Mouse (Mus musculus) E14TG2a.4 (cell line): Measurements from ENCODE around the gene Ppp1r1c.

Experiments used
- H3K27me3 ChIP-seq: 2 replicates; pipeline ENCODE4 v1.6.1; 2014; ENCODE audit warnings: low read length, control low read depth; ENCODE audit not compliant: insufficient read depth
- H3K36me3 ChIP-seq: 2 replicates; pipeline ENCODE4 v1.6.1; 2014; ENCODE audit warnings: low read length, control low read depth; ENCODE audit not compliant: insufficient read depth
- H3K4me1 ChIP-seq: replicated peaks from 2 replicates; pipeline ENCODE4 v1.6.1; 2014; ENCODE audit warnings: low read depth, low read length, control low read depth
- H3K4me3 ChIP-seq: replicated peaks from 2 replicates; pipeline ENCODE4 v1.5.1; 2014; ENCODE audit warnings: mild to moderate bottlenecking, low read length
- H3K9me3 ChIP-seq: 2 replicates; pipeline ENCODE4 v1.6.1; 2014; ENCODE audit warnings: low read length, control low read depth
- CTCF ChIP-seq: conservative IDR thresholded peaks from 2 replicates; pipeline ENCODE4 v1.5.1; 2014; ENCODE audit warnings: low read length
- NANOG ChIP-seq: IDR thresholded peaks from 2 replicates; pipeline ENCODE4 v1.6.1; 2014; ENCODE audit warnings: borderline replicate concordance, low read length, mixed read lengths
- POU5F1 ChIP-seq: IDR thresholded peaks from 2 replicates; pipeline ENCODE4 v1.6.1; 2014; ENCODE audit warnings: low read length, borderline replicate concordance

Ppp1r1c gene

GRCm38 (mm10) chr2:79856874-79857273 lies 149.3 kb downstream of the Ppp1r1c start:
- Histone ChIP-seq H3K4me1 (no peaks in the 10 kb centered on the region), H3K9me3 (no peaks in the 10 kb centered on the region), H3K4me3 (no peak overlapping the region), H3K36me3 (no peaks in the 10 kb centered on the region), H3K27me3 (no peaks in the 10 kb centered on the region)
- TF ChIP-seq POU5F1 (no peak), NANOG (no peak), CTCF (no peak)

GRCm38 (mm10) chr2:79865275-79865999 lies 157.9 kb downstream of the Ppp1r1c start:
- peak; percentile 89 for TF ChIP-seq CTCF
- TF ChIP-seq POU5F1 = no peak
- no peak for TF ChIP-seq NANOG

More at GRCm38 (mm10) chr2:79865275-79865999, 157.9 kb downstream of the Ppp1r1c start:
- Histone ChIP-seq H3K27me3 (no peaks in the 10 kb centered on the region), H3K36me3 (no peaks in the 10 kb centered on the region), H3K4me3 (no peak overlapping the region), H3K9me3 (no peaks in the 10 kb centered on the region), H3K4me1 (no peaks in the 10 kb centered on the region)
